Mouse (Mus musculus) limb, embryonic 14.5 days (tissue): ENCODE results near the gene Gm10306. TPM values are rescaled to one million over a fixed set of nuclear protein-coding genes. Genes with fewer than 3 reads are reported as not detected.

Experiments
- ATAC-seq: fragments of 200-750 bp; cut with Nextera tagmentation; 2 replicates; pipeline ENCODE4 v1.8.0; 2017; ENCODE audit warnings: low read depth, moderate number of reproducible peaks, moderate TSS enrichment; ENCODE audit not compliant: low FRiP score
- DNase-seq: peaks from one replicate; pipeline ENCODE4 v3.0.0-alpha.2; 2015; ENCODE audit warnings: low spot score
- H3K27ac ChIP-seq: fragments of 300-500 bp; sonication (generic); replicated peaks from 2 replicates; pipeline ENCODE4 v1.5.1; 2014; ENCODE audit warnings: low read depth, mild to moderate bottlenecking, low read length, moderate library complexity, mixed read lengths
- H3K27me3 ChIP-seq: fragments of 300-500 bp; sonication (generic); 2 replicates; pipeline ENCODE4 v1.6.1; 2014; ENCODE audit warnings: low read length, mixed read lengths; ENCODE audit not compliant: control insufficient read depth, insufficient read depth
- H3K36me3 ChIP-seq: fragments of 300-500 bp; sonication (generic); 2 replicates; pipeline ENCODE4 v1.6.1; 2014; ENCODE audit warnings: mild to moderate bottlenecking, low read length, moderate library complexity, mixed read lengths; ENCODE audit not compliant: control insufficient read depth, insufficient read depth
- H3K4me1 ChIP-seq: fragments of 300-500 bp; sonication (generic); 2 replicates; pipeline ENCODE4 v1.6.1; 2014; ENCODE audit warnings: antibody characterized with exemption, low read length, mixed read lengths; ENCODE audit not compliant: control insufficient read depth, insufficient read depth
- H3K4me2 ChIP-seq: fragments of 300-500 bp; sonication (generic); replicated peaks from 2 replicates; pipeline ENCODE4 v1.6.1; 2014; ENCODE audit warnings: low read depth, mild to moderate bottlenecking, low read length, moderate library complexity; ENCODE audit not compliant: severe bottlenecking
- H3K4me3 ChIP-seq: fragments of 300-500 bp; sonication (generic); replicated peaks from 2 replicates; pipeline ENCODE4 v1.5.1; 2014; ENCODE audit warnings: low read length
- H3K9ac ChIP-seq: fragments of 300-500 bp; sonication (generic); 2 replicates; pipeline ENCODE4 v1.6.1; 2014; ENCODE audit warnings: mild to moderate bottlenecking, low read depth, low read length, moderate library complexity; ENCODE audit not compliant: severe bottlenecking
- H3K9me3 ChIP-seq: fragments of 300-500 bp; sonication (generic); 2 replicates; pipeline ENCODE4 v1.6.1; 2016; ENCODE audit warnings: low read length; ENCODE audit not compliant: control insufficient read depth
- POLR2A ChIP-seq: fragments of 200-500 bp; IDR thresholded peaks from 2 replicates; pipeline ENCODE4 v1.8.0; 2012; ENCODE audit warnings: inconsistent platforms, mild to moderate bottlenecking, moderate library complexity, borderline replicate concordance; ENCODE audit not compliant: insufficient read depth, insufficient read length; ENCODE audit errors: extremely low read depth
- WGBS: fragments of 180-500 bp; shearing (Covaris S2); extraction: QIAGEN DNeasy Blood & Tissue Kit; methylation state at CpG from one replicate; pipeline ENCODE4 v1.1.7; 2014; 5-methylcytosine and 5-hydroxymethylcytosine counted together
- polyA plus RNA-seq, 2 experiments: library from polyadenylated mRNA; depleted of rRNA in 1 of 2; stranded (reverse) in 1 of 2; unstranded in 1 of 2; fragments of >200 nt; fragmentation: Nextera tagmentation in 1 of 2; extraction: Ambion mirVana in 1 of 2; gene quantifications; 2 replicates each; pipeline versions ENCODE4 v1.2.1 to v1.2.3; 2012 to 2014

Gm10306 gene
- polyA plus RNA-seq, 2 experiments = 0.81 TPM; not detected in 1

DNA sequence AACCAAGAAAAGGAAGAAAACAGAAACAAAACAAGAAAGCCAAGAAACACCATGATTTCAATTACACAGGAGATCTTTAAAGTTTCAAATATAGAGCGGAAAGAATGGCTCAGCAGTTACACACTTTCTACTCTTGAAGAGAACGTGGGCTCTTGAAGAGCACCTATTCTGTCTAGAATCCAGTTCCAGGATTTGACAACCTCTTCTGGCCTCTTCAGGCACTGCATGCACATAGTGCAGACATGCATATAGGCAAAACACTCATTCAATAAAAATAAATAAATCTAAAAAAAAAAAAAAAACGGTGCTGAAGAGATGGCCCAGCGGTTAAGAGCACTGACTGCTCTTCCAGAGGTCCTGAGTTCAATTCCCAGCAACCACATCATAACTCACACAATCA lies 13.3 kb upstream of the Gm10306 start:
- DNase-seq (no peak), ATAC-seq (no peak)
- Histone ChIP-seq H3K4me2 (no peak overlapping the region), H3K4me1 (no peaks in the 10 kb centered on the region), H3K9ac (no peak overlapping the region), H3K4me3 (no peak overlapping the region), H3K27me3 (no peaks in the 10 kb centered on the region), H3K27ac (no peak overlapping the region), H3K9me3 (no peaks in the 10 kb centered on the region), H3K36me3 (peaks cover 26% of the 10 kb centered on the region)
- no peak for TF ChIP-seq POLR2A
- WGBS = 90% methylated on average over 4 of the region's 4 CpGs

DNA sequence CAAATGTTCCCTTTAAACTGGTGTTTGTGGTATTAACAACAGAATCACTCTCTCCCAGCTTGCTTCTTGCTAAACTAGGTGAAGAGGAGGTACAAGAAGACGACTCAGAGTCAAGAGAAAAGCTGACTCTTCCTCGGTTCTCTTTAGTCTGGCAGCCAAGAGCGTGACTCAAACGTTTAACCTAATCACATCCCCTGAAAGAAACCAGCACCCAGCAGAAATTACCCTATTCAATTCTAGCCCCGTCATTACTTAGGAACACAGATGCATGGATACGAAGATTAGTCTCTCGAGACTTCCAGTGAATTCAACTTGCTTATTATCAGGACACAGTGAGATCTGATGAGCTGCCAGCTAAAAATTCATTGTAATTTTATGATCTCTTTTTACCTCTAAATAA lies 12.0 kb upstream of the Gm10306 start:
- Histone ChIP-seq H3K27me3 (no peaks in the 10 kb centered on the region), H3K9ac (no peak overlapping the region), H3K4me1 (no peaks in the 10 kb centered on the region), H3K4me3 (no peak overlapping the region), H3K4me2 (no peak overlapping the region), H3K9me3 (no peaks in the 10 kb centered on the region), H3K36me3 (peaks cover 17% of the 10 kb centered on the region; the same call in 1 of the 2 replicates), H3K27ac (no peak overlapping the region)
- TF ChIP-seq POLR2A = no peak
- 83% methylated on average over 7 of the region's 7 CpGs for WGBS
- DNase-seq = no peak
- no peak for ATAC-seq

DNA sequence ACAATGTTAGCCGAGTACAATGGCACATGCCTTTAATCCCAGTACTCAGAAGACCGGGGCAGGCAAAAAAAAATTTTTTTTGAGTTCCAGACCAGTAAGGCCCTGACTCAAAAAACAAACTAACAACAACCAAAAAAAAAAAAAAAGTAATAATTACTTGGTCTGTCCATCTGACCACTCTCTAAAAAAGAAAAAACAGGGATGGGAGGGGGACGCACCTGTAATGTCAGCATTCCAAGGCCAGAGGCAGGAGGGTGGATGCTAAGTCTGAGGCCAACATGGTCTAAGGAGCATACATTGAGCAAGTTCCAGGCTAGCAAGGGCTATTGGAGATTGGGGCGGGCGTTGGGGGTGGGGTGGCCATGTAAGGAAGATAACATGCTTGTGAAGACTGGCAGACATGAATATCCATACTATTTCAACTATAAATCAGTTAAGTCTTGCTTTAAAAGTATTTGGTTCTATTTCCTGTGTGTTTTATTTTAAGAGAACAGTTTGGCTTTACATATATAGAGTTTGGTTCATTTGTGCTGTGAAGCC lies 1.3 kb upstream of the Gm10306 start:
- no peak overlapping the region for H3K27ac ChIP-seq
- no peak overlapping the region for H3K4me3 ChIP-seq
- DNase-seq (no peak), ATAC-seq (no peak)
- H3K36me3 ChIP-seq = no peaks in the 10 kb centered on the region
- H3K27me3 ChIP-seq = no peaks in the 10 kb centered on the region
- no peaks in the 10 kb centered on the region for H3K9me3 ChIP-seq
- peak overlapping the region; percentile 47; the same call in 1 of the 2 replicates for H3K4me2 ChIP-seq
- no peak overlapping the region for H3K9ac ChIP-seq
- H3K4me1 ChIP-seq = no peaks in the 10 kb centered on the region
- TF ChIP-seq POLR2A = no peak
- WGBS = 87% methylated on average over 5 of the region's 5 CpGs

DNA sequence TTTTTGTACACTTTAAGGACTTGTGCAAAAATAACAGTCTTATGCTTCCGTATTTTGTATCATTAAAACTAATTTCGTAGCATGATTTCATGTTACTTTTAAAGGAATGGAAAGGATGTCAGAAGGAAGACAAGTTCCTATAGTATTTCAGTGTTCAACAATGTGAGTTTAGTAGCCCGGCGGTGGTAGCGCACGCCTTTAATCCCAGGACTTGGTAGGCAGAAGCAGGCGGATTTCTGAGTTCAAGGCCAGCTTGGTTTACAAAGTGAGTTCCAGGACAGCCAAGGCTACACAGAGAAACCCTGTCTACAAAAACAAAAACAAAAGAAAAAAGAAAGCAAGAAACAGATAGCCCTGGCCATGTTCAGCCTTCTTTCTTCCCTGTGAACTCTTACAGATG lies 799 bp downstream of the Gm10306 start:
- no peaks in the 10 kb centered on the region for H3K4me1 ChIP-seq
- H3K36me3 ChIP-seq = no peaks in the 10 kb centered on the region
- DNase-seq = no peak
- 75% methylated on average over 7 of the region's 7 CpGs for WGBS
- no peak for TF ChIP-seq POLR2A
- H3K27ac ChIP-seq = no peak overlapping the region
- no peaks in the 10 kb centered on the region for H3K9me3 ChIP-seq
- no peak for ATAC-seq
- peak overlapping the region; percentile 86 for H3K4me3 ChIP-seq
- H3K9ac ChIP-seq = no peak overlapping the region
- H3K27me3 ChIP-seq = no peaks in the 10 kb centered on the region
- peak overlapping the region; percentile 47 for H3K4me2 ChIP-seq

DNA sequence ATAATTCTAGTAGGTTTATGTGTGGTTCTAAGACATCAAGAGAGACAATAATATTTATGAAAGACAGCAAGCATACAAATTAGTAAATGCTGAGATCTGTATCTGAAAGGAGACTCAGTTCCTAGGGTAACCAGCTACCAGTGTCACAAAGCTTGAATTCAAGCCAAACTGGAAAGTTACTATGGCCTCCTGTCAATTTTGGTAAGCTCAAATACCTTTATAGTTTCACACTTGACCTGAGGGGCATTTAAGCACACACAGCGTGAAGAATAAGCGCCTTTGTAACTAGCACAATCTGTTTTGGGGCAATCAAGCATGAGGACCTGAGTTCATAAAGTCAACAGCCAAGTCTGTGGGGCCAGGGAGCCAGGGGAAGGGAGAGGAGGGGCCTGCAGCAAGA lies 2.9 kb downstream of the Gm10306 start:
- ATAC-seq (no peak), DNase-seq (no peak)
- H3K4me1 ChIP-seq = no peaks in the 10 kb centered on the region
- TF ChIP-seq POLR2A = no peak
- H3K4me2 ChIP-seq = no peak overlapping the region
- H3K4me3 ChIP-seq = no peak overlapping the region
- H3K9me3 ChIP-seq = no peaks in the 10 kb centered on the region
- no peaks in the 10 kb centered on the region for H3K27me3 ChIP-seq
- WGBS = 82% methylated on average over 2 of the region's 2 CpGs
- no peaks in the 10 kb centered on the region for H3K36me3 ChIP-seq
- H3K9ac ChIP-seq = no peak overlapping the region
- no peak overlapping the region for H3K27ac ChIP-seq

DNA sequence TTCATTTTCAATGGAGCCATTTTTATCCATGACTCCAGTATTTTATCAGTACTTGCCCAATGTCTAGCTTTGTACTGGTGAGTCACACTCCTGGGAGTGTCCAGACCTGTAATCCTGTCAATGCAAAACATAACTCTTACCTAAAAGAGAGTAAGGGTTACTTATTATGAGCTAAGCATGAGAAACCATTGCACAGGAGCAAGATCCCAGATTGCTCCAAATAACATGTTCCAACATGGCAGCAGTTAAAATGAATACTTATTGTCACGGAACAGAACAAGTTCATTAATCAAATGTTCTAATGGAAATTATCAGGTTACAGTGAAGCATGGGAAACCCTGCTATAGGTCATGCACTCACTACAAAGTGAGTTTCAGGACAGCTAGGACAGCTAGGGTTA lies 4.0 kb downstream of the Gm10306 start:
- Histone ChIP-seq H3K27ac (no peak overlapping the region), H3K9ac (no peak overlapping the region), H3K36me3 (no peaks in the 10 kb centered on the region), H3K27me3 (no peaks in the 10 kb centered on the region), H3K4me2 (no peak overlapping the region), H3K9me3 (no peaks in the 10 kb centered on the region), H3K4me3 (no peak overlapping the region), H3K4me1 (no peaks in the 10 kb centered on the region)
- no peak for DNase-seq
- TF ChIP-seq POLR2A = no peak
- WGBS = 71% methylated on average over 1 of the region's 1 CpGs
- ATAC-seq = no peak
